ENCODE assay signal across 13 mouse cellular contexts in the genomic region with DNA sequence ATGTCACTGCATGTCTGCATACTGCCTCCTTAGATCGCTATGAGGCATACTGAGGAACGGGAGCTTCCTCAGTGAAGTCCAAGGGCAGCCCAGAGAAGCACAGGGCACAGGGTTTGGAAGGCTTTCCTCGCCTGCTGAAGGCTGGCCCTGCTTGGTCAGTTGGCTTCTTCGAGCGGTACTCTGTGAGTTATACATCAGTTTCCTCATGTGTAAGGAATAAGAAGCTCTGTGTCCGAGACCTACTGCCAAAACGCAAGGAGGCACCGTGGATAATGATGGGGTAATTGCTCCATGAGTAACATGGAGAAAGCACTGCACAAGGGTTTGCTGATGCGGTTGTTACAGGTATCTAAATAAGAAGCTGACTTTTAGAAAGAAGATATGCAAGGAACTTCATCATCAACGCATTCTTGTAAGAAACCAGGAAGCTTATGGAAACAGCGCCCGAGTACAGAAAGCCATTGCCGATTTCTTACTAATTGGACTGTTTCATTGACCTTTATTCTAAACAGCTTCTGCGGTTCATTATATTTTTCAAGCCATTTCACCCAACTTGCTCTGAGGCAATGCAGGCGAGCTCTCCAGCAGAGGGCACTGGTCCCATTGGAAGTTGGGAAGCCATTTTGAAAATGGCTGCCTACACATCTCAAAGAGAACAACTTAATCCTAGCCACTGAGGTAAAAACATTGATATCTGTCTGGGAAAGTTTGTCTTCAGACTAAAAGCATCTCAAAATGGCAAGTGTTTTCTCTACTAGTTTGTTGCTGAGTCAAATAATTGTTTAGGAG.
DNase-seq lines count a peak whose midpoint lies in the region; ATAC-seq and TF ChIP-seq lines count a peak whose summit lies in the region.
"Had no signal": no experiment of that assay in that cellular context is flagged by ENCODE, and none has a peak within 500 bp of the region (broad histone marks: within the 10 kb centered on the region; RNA-seq: fewer than 3 reads in every experiment).

No protein-coding gene starts in this region.

- WGBS in kidney, postnatal 0 days = 89% methylated on average over 15 of the region's 15 CpGs
- WGBS in kidney, embryonic 15.5 days = 90% methylated on average over 15 of the region's 15 CpGs
- 75% methylated on average over 15 of the region's 15 CpGs for WGBS in embryonic facial prominence, embryonic 11.5 days
- 91% methylated on average over 15 of the region's 15 CpGs for WGBS in neural tube, embryonic 15.5 days

- no peak for ATAC-seq in kidney, postnatal 0 days (replicated peaks; ENCODE audit: low FRiP score, low read depth)
- no peak for ATAC-seq in kidney, embryonic 15.5 days (replicated peaks; ENCODE audit: low FRiP score)
- no peak for ATAC-seq in embryonic facial prominence, embryonic 11.5 days (replicated peaks; ENCODE audit: insufficient number of reproducible peaks, low FRiP score, low TSS enrichment, low read depth)
- ATAC-seq in neural tube, embryonic 15.5 days (ENCODE audit: low FRiP score) = no peak
- ATAC-seq: intestine, embryonic 15.5 days had no signal

- H3K4me1 ChIP-seq in kidney, postnatal 0 days (replicated peaks; ENCODE audit: insufficient read depth, low read length) = peaks cover 5% of the 10 kb centered on the region; the same call in 1 of the 2 replicates
- peaks cover 17% of the 10 kb centered on the region for H3K4me1 ChIP-seq in kidney, embryonic 15.5 days
- peaks cover 2% of the 10 kb centered on the region; the same call in 1 of the 2 replicates for H3K4me1 ChIP-seq in embryonic facial prominence, embryonic 11.5 days (ENCODE audit: control insufficient read depth, insufficient read depth, low read length)
- peaks cover 12% of the 10 kb centered on the region for H3K4me1 ChIP-seq in neural tube, embryonic 15.5 days

- H3K27me3 ChIP-seq in kidney, postnatal 0 days (ENCODE audit: insufficient read depth, low read length) = no peaks in the 10 kb centered on the region; the same call in 1 of the 2 replicates
- H3K27me3 ChIP-seq in kidney, embryonic 15.5 days = peaks cover 28% of the 10 kb centered on the region
- no peaks in the 10 kb centered on the region; the same call in 1 of the 2 replicates for H3K27me3 ChIP-seq in embryonic facial prominence, embryonic 11.5 days (ENCODE audit: control insufficient read depth, insufficient read depth, low read length)
- peaks cover 13% of the 10 kb centered on the region; the same call in 1 of the 2 replicates for H3K27me3 ChIP-seq in neural tube, embryonic 15.5 days (replicated peaks)
- H3K27me3 ChIP-seq: intestine, embryonic 15.5 days had no signal

- H3K4me3 ChIP-seq in kidney, postnatal 0 days (replicated peaks; ENCODE audit: low read depth, low read length) = no peak overlapping the region
- no peak overlapping the region for H3K4me3 ChIP-seq in kidney, embryonic 15.5 days (replicated peaks)
- H3K4me3 ChIP-seq in embryonic facial prominence, embryonic 11.5 days (ENCODE audit: low read depth, low read length) = no peak overlapping the region
- H3K4me3 ChIP-seq in neural tube, embryonic 15.5 days (replicated peaks) = no peak overlapping the region
- H3K4me3 ChIP-seq: erythroblast, embryonic 14.5 days; heart, embryonic 15.5 days; intestine, embryonic 15.5 days; lung, embryonic 15.5 days had no signal

- no peak overlapping the region for H3K9ac ChIP-seq in kidney, postnatal 0 days (ENCODE audit: low read depth, low read length)
- no peak overlapping the region for H3K9ac ChIP-seq in kidney, embryonic 15.5 days
- no peak overlapping the region for H3K9ac ChIP-seq in embryonic facial prominence, embryonic 11.5 days (replicated peaks; ENCODE audit: low read length)
- no peak overlapping the region for H3K9ac ChIP-seq in neural tube, embryonic 15.5 days (replicated peaks)
- H3K9ac ChIP-seq: heart, embryonic 15.5 days; intestine, embryonic 15.5 days; lung, embryonic 15.5 days had no signal

- H3K9me3 ChIP-seq in kidney, postnatal 0 days (replicated peaks; ENCODE audit: low read length) = no peaks in the 10 kb centered on the region
- H3K9me3 ChIP-seq in kidney, embryonic 15.5 days (replicated peaks) = no peaks in the 10 kb centered on the region
- H3K9me3 ChIP-seq in embryonic facial prominence, embryonic 11.5 days (replicated peaks; ENCODE audit: control insufficient read depth, low read length) = no peaks in the 10 kb centered on the region
- no peaks in the 10 kb centered on the region for H3K9me3 ChIP-seq in neural tube, embryonic 15.5 days (replicated peaks)
- H3K9me3 ChIP-seq: heart, embryonic 15.5 days; intestine, embryonic 15.5 days; lung, embryonic 15.5 days had no signal

- H3K36me3 ChIP-seq in kidney, postnatal 0 days (ENCODE audit: insufficient read depth, low read length) = no peaks in the 10 kb centered on the region
- no peaks in the 10 kb centered on the region for H3K36me3 ChIP-seq in kidney, embryonic 15.5 days
- no peaks in the 10 kb centered on the region for H3K36me3 ChIP-seq in embryonic facial prominence, embryonic 11.5 days (replicated peaks; ENCODE audit: control insufficient read depth, insufficient read depth, low read depth, low read length)
- no peaks in the 10 kb centered on the region for H3K36me3 ChIP-seq in neural tube, embryonic 15.5 days
- H3K36me3 ChIP-seq: heart, embryonic 15.5 days; intestine, embryonic 15.5 days; lung, embryonic 15.5 days had no signal

- TF ChIP-seq CTCF in kidney, postnatal 0 days (IDR thresholded peaks at IDR 0.05; ENCODE audit: low read depth) = peak; percentile 50; the same call in 1 of the 2 replicates

- no peak overlapping the region for H3K27ac ChIP-seq in kidney, postnatal 0 days
- no peak overlapping the region for H3K27ac ChIP-seq in kidney, embryonic 15.5 days
- peak overlapping the region; percentile 72 for H3K27ac ChIP-seq in embryonic facial prominence, embryonic 11.5 days (replicated peaks; ENCODE audit: low read depth, low read length)
- H3K27ac ChIP-seq in neural tube, embryonic 15.5 days (replicated peaks) = no peak overlapping the region
- H3K27ac ChIP-seq: heart, embryonic 15.5 days; intestine, embryonic 15.5 days; lung, embryonic 15.5 days had no signal

- DNase-seq in kidney, postnatal 0 days (ENCODE audit: low spot score) = no peak
- peak; percentile 22 for DNase-seq in right cerebral cortex, postnatal 4 days
- DNase-seq in right cerebral cortex, adult 18-20 months = no peak
- DNase-seq in embryonic facial prominence, embryonic 11.5 days (ENCODE audit: low spot score) = peak; percentile 39
- DNase-seq in thymus, postnatal 0 days (ENCODE audit: low spot score) = no peak
- DNase-seq: adrenal gland, postnatal 10 days; cerebellum, adult 18-20 months had no signal

- no peak overlapping the region for H3K4me2 ChIP-seq in kidney, postnatal 0 days (ENCODE audit: low read length)
- H3K4me2 ChIP-seq in kidney, embryonic 15.5 days = no peak overlapping the region
- no peak overlapping the region for H3K4me2 ChIP-seq in embryonic facial prominence, embryonic 11.5 days (ENCODE audit: low read depth, low read length)
- no peak overlapping the region for H3K4me2 ChIP-seq in neural tube, embryonic 15.5 days
- H3K4me2 ChIP-seq: heart, embryonic 15.5 days; intestine, embryonic 15.5 days; lung, embryonic 15.5 days had no signal

Comparison
In these comparisons a context has a peak if more than half of its experiments do, and no peak if none do; other contexts are left out.
1. DNase-seq: peak in right cerebral cortex, postnatal 4 days (single experiment) and embryonic facial prominence, embryonic 11.5 days (single experiment); none in kidney, postnatal 0 days (single experiment), right cerebral cortex, adult 18-20 months (single experiment) and thymus, postnatal 0 days (single experiment).